Mouse (Mus musculus) embryo, embryonic 10 days (tissue): ENCODE measurements around the gene Tfip11.

Source experiments
- DNase-seq: peaks from one replicate; pipeline ENCODE4 v3.0.0-alpha.2; 2015; ENCODE audit warnings: low spot score

The Tfip11 gene

GRCm38 (mm10) chr5:112320936-112321335 lies 5.2 kb upstream of the Tfip11 start:
- no peak for DNase-seq

- no peak for DNase-seq
Observed at GRCm38 (mm10) chr5:112321376-112321775, 4.8 kb upstream of the Tfip11 start.

- DNase-seq: no peak
Observed at GRCm38 (mm10) chr5:112323246-112323645, 2.9 kb upstream of the Tfip11 start.

GRCm38 (mm10) chr5:112324637-112325545 lies 1.3 kb upstream of the Tfip11 start:
- DNase-seq: peak; percentile 67

GRCm38 (mm10) chr5:112326446-112327009 lies 370 bp downstream of the Tfip11 start:
- DNase-seq: no peak

- no peak for DNase-seq
Observed at GRCm38 (mm10) chr5:112327854-112328253, 1.7 kb downstream of the Tfip11 start.

GRCm38 (mm10) chr5:112329805-112330564 lies 3.8 kb downstream of the Tfip11 start:
- DNase-seq: no peak

GRCm38 (mm10) chr5:112335473-112335872 lies 9.3 kb downstream of the Tfip11 start:
- peak; percentile 68 for DNase-seq

GRCm38 (mm10) chr5:112337004-112337403 lies 10.8 kb downstream of the Tfip11 start:
- DNase-seq: no peak

- DNase-seq: no peak
Observed at GRCm38 (mm10) chr5:112339215-112339614, 13.1 kb downstream of the Tfip11 start.

- peak; percentile 93 for DNase-seq
Observed at GRCm38 (mm10) chr5:112342463-112343204, 16.5 kb downstream of the Tfip11 start, which contains the start of the genes Srrd and Hps4. Gene Srrd (minus strand): TSS chr5:112343040. Gene Hps4 (plus strand): TSS chr5:112343083.

GRCm38 (mm10) chr5:112343205-112343595 lies 17.0 kb downstream of the Tfip11 start:
- peak; percentile 54 for DNase-seq

- DNase-seq: no peak
Observed at GRCm38 (mm10) chr5:112344092-112344960, 18.2 kb downstream of the Tfip11 start.

- DNase-seq: no peak
Observed at GRCm38 (mm10) chr5:112346211-112346965, 20.2 kb downstream of the Tfip11 start.

GRCm38 (mm10) chr5:112349169-112349568 lies 23.0 kb downstream of the Tfip11 start:
- no peak for DNase-seq

- no peak for DNase-seq
Observed at GRCm38 (mm10) chr5:112355493-112355892, 29.3 kb downstream of the Tfip11 start.

- DNase-seq: no peak
Observed at GRCm38 (mm10) chr5:112355910-112356309, 29.8 kb downstream of the Tfip11 start, which contains the start of gene Gm6583. Gene Gm6583 (minus strand): TSS chr5:112356033.

GRCm38 (mm10) chr5:112356322-112356721 lies 30.2 kb downstream of the Tfip11 start:
- DNase-seq: no peak

- DNase-seq: no peak
Observed at GRCm38 (mm10) chr5:112359520-112359919, 33.4 kb downstream of the Tfip11 start.

- DNase-seq: no peak
Observed at GRCm38 (mm10) chr5:112360077-112360476, 33.9 kb downstream of the Tfip11 start.
